Mouse (Mus musculus) erythroblast, adult 5-6 weeks (primary cell): ENCODE measurements around the gene B4galt4. TPM values are rescaled to one million over a fixed set of nuclear protein-coding genes. Genes with fewer than 3 reads are reported as not detected.
"Not testable (repeated sequence)": the region's sequence is repeated elsewhere in the genome, so short reads cannot be mapped to it uniquely, and the experiment has no call there.

Experiments
- ATAC-seq: replicated peaks from 2 replicates; pipeline ENCODE4 v1.8.0; 2016; ENCODE audit warnings: moderate number of reproducible peaks, mild to moderate bottlenecking, moderate TSS enrichment, inconsistent platforms; ENCODE audit not compliant: poor library complexity, low FRiP score, severe bottlenecking
- total RNA-seq, 2 experiments: library from RNA; stranded (forward) in 1 of 2; stranded (reverse) in 1 of 2; fragments of 150-400 nt in 1 of 2; fragments of 200-764, 138-1000 nt in 1 of 2; gene quantifications; 2 replicates each; pipeline versions ENCODE4 v1.2.3 to v1.2.4; 2015 to 2017; ENCODE audit warnings: low replicate concordance in 2 of 2

B4galt4 gene
- total RNA-seq, 2 experiments from 2014 or later: 4.4 to 19.4 TPM

DNA sequence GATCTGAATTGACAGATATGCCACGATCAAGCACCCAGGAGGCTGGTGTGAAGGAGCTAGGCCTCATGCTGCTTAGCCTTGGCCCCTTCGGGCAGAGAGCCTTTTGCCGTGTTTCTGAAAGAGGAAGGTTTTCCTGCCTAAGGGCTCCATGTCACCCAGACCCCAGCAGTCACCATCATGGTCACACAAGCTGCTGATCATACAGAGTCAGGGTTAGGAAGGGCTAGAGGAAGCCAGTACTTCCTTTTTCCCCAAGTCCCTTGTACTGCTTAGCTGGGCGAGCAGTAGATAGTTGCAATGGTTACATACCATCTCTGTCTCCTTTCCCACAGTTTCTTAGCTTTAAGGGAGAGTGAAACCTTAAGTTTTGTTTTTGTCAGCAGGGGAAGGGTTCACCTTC, 21.4 kb downstream of the B4galt4 start:
- no peak for ATAC-seq

DNA sequence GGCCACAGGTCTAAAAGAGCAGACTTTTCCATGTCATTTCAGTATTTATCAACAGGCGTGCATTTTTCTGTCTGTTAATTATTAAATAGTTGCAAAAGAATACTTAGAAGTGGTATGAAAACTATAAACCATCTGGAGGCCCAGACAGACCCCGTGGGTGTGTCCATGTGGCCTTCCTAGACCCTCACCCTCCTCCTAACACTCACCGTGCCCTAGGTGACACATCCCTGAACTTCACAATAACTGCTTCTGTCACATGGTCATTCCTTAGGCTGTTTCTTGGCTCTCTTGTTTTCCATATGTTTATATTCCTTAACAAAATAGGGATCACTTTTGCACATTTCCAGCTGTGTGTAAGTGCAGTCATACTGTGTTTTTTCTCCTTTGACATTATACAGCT, 24.6 kb downstream of the B4galt4 start:
- ATAC-seq: no peak

DNA sequence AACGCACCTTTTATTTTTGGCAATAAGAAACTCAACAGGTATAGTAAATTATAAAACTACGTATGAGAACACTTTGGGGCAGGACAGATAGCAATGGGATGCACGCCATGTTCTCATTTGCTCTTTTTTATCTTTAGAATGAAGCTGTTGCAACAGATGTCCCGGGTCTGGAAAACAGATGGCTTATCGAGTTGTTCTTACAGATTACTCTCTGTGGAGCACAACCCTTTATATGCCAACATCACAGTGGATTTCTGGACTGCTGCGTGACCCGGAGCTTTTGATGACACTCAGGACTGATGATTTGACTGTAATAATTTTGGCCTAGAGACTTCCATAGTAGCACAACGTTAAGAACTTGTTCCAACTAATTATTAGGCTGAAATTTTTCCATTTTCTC, 25.7 kb downstream of the B4galt4 start:
- ATAC-seq: no peak

DNA sequence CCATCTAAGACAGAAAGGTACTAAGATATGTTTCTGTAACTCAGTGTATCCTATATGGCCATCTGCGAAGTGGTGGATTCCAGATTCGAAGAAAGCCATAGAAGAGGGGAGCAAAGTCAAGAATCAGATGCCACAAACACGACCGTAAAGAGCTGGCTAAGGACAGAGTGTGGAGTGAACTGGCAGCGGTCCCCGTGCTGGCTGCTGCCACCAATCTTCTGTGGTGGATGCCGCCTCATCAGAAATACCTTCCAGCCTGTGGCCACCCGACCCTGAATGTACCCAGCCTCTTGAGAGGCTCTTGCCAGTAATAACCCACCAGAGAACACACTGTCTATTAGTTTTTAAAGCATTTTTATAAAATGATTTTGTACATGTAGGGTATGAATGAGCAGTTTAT, 26.3 kb downstream of the B4galt4 start:
- no peak for ATAC-seq

DNA sequence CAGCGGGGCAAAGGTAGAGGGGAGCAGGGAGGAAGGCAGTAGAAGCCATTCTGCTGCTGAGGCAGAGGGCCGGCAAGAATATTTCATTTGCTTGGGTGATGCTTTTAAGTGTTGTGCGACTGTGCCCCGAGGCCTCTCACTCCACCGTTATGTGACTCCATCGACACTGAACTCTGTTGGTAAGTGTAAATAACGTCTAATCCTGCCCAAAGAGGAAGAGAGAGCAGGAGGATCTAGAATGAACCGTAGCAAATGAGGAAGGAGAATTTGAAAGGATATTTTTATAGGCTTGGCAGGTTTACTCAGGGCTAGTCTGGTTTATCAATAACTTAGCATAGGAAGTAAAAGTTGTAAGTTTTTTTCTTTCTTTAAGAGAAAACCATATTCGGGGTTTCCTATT, 27.5 kb downstream of the B4galt4 start:
- ATAC-seq: no peak

DNA sequence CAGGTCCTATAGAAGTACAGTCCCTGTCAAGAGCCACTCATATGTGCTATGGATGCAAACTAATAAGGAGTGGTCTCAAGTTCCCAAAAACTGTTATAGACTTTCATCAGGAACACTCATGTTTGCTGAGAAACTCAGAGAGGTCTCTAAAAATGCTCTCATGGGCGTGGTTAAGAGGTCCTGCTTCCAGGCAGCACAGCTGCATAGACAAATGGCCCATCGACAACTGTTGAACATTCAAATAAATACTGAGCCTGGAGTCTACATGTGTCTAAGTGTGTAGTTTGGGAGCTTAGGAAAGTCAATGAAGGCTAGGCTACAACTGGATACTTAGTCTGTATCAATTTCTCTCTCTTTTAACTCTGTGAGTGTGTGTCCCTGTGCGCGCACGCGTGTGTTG, 29.1 kb downstream of the B4galt4 start:
- no peak for ATAC-seq

DNA sequence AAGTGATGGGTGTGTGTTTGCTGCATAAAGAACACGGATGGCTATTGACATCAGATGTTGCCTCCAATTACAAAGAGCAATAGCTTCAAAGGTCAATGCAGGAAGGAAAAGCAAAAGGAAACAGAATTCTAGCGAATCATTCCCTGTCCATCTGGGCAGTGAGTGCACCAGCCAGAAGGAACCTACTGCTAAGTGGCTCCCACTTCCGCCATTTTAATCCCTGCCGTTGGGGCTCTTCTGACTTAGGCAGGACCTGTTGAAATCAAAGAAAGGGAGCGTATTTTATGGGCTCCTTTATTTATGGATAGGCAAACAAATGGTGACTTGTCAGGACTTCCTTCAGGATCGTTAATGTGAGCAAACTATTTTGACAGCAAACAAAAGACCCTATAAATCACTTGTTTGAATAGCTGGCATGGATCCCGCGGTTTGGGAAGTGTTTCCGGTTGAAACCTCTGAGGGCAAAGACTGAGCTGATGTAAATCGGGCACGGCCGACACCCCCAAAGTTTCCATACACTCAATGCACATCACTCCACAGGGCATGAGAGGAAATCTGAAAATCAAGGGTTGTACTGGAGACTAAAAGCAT, 30.9 kb downstream of the B4galt4 start:
- no peak for ATAC-seq

DNA sequence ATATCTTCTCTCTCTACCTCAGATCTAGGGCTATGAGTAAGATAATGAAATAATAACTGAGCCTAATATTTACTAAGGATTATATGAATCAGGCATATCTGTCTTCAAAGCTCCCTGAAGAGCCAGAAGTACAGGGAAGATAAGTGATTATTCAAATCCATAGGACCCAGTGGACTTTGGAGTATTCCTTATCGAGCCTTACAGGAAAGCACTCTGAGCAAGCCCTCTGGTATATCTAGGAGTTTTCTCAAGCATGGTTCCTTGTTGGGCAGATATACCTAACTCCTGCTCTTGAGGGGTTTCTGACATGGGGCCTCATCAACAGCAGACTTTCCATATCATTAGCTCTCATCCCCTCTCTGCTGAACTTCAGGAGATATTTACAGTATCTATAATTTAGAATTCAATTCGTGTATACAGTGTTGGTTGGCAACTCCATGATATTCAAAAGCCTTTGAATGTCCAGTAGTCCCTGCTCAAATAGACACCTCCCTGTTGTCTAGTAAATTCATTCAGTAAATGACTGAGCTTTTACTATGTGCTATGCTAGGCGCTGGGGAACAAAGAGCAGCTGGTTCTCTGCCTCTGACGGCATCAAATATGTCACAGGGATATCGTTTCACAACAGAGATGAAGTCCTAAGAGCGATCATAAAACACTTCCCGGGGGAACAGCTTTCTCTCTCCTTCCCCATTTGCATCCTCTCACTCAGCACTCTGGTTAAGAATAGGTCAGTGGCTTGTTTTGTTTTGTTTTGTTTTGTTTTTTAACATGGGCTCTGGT, 33.1 kb downstream of the B4galt4 start:
- ATAC-seq: no peak

DNA sequence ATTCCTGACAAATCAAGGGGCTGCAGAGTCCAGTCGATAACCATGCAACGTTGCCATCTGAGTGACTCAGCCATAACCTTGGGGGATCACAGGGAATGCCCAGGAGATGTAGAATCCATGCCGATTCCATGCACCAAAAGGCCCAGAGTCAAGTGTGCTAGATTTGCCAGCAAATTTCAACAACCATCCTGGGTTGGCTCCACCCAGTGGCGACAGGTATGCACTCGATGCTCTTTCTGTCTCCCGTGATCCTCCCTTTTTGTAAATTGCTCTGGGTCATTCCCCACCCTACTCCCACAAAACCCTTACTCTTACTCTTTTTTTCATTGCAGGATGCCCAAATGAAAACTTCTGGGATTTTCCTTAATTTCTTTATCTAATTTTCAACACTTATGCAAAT, 34.3 kb downstream of the B4galt4 start:
- no peak for ATAC-seq

DNA sequence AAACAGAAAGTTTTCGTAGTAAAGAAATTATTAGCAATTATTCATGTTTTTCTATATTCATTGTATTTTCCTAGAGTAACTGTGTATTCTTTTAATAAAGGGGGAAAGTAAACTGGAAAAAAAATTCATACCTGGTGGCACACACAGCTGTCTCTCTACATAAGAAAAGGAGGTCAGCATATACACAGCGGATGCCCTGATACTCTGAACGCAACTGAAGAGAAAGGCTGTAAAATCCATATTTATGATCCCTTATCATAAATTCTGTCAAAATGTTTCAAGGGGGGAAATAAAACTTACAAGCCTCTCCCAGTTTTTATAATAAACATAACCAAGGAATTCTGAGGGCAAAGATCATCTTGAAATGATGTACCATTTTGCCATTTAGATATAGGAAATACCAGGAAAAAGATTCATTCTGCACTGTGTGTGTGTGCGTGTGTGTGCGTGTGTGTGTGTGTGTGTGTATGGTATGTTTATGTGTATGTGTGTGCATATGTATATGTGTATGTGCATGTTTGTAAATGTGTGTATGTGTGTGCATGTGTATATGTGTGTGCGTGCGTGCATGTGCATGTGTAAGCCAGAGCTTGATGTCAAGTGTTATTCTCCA, 39.0 kb downstream of the B4galt4 start:
- no peak for ATAC-seq

DNA sequence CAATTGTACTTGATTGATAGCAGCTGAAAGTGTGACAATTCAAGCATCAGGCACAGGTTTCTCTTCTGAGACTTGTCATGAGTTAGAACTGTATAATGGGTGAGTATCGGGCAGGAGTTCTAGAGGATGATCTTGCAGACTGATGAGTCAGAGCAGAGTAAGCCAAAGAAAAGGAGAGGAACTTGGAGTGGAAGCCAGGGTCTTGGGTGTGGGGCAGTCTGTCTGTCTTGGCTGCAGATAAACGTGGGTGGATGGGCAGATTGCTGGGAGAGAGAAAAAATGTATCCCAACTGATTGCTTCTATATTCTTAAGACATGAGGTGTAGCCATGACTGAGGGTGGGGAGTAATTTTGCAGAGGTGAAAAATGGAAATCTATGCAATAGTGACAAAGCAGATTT, 39.9 kb downstream of the B4galt4 start:
- no peak for ATAC-seq

DNA sequence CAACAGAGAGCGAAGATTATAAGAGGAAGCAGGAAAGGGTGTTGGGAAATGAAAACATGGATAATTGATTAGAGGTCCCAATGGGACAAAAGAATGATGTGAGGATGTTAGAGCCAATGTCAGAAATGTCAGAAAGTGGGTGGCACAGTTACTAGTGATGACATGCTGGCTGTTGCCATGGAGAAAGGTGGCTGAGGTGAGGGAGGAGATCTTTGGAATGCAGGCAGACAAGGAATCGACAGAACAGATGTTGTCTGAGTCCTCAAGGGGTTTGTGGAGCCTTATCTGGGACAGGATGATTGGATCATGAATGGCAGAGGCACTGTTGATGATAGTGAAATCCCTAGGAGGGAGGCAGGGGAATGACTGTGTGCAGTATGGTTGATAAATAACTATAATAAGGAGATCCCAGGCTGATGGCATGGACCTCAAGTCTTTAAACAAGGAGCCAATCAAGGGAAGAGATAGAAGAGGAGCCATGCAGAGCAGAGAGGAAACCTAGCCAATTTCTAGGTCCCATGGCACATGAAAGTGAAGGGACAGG, 40.5 kb downstream of the B4galt4 start:
- ATAC-seq: no peak

DNA sequence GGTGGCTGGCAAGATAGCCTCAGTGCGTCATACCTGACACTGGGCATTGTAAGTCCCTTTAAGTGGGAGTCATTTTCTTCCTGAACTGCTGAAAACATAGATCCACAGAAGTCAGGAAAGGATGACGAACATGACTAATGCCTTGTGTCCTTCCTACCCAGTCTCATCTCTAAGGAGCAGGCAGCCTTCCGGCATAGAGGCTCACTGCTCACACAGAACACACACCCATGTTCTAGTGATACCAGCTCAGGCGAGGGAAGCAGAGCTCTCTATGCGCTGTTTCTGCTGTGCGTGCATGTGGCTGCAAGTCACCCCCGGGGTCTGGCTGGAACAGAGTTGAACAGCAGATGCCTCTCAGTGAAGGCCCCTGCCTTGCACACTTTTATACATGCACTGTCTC, 43.2 kb downstream of the B4galt4 start:
- ATAC-seq: no peak

DNA sequence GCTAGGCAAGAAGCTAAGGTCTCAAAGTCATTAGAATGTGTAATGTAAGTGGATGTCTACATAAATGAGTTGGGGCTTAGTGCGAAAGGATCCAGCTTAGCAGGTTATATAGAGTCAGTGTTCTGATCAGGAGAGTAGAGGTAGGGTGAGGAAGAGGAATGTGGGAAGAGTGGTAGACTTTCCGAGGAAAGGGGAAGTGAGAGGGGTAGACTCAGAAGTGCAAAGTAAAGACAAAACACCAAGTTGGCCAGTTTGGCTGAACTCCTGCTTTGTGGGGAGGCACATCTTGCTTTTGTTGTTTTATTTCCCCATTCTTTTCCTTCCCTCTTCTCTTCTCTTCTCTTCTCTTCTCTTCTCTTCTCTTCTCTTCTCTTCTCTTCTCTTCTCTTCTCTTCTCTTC, 47.0 kb downstream of the B4galt4 start:
- no peak for ATAC-seq

DNA sequence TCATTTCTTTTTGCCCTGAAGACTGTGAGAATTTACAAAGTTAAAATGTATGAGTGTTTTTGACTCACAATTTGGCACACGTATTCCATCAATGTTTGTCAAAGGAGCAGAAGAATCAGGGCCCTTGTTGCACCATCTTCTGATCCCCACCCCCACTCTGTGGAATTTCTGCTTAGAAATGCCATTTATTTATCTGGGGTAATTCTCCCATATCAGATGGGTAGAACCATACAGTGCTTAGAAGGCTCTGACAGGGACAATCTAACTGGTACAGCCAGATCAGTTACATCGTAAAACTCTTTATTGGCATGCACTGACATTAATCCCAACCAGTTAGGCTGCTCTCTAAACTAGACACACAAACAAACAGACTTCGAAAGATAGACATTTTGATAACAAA, 47.9 kb downstream of the B4galt4 start:
- ATAC-seq: no peak

DNA sequence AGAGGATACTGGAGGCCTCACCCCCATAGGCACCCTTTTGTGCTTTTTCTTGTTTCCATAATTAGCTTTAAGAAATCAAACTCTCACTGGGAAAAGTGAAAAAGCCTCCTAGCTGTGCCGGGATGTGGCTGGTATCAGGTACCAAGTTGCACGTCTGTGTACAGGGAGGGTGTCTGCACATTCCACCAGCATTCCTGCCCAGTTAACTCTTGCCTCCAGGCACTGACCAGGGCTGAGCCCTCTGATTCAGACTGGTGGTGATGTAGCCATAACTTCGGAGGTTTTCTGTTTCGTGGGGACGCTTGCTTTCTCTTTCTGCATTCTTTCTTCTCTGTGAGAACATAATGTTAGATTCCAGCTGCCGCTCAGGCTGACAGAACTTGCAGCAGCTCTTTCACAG, 51.1 kb downstream of the B4galt4 start:
- ATAC-seq: no peak

DNA sequence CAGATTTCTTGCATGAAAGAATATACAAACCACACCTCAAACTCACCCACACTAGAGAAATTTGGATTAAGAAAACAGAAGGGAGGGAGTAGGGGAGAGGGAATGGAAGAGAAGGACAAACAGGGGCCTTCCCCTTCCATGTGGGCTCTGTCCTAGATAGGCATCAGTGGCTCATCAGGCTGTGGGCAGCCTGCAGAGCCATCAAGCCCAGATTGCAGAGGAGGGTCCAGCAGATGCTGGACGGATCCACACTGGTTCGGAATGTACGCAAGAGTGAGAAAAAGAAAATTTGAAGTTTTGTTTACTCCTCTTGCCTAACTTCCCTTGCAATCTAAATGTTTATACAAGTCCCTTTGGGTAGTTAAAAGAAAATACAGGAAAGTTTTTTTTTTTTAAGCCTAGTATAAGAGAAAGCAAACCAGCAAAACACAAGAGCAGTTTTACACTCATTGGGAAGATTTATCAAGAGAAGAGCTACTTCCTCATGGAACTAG, 56.9 kb downstream of the B4galt4 start:
- no peak for ATAC-seq

DNA sequence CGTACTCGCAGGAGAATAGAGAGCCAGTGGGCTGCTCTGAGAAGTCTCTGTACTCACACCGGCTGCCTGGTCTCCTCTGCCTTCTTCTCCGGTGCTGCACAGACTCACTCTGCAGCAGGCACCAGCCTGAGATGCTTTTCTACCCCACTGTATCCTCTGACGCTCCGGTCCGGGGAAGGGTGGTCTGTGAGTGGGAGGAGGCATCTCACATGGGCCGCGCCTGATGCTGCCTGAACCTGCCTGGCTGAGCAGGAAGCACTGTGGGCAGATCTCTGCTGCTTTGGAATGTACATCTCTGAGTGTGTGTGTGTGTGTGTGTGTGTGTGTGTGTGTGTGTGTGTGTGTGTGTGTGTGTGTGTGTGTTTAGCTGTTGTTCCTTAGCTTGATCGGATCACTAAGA, 58.0 kb downstream of the B4galt4 start, which contains the start of gene Upk1b:
TSS of gene Upk1b (minus strand) at position 238 of the 400 bp plus-strand sequence.
- ATAC-seq: no peak

DNA sequence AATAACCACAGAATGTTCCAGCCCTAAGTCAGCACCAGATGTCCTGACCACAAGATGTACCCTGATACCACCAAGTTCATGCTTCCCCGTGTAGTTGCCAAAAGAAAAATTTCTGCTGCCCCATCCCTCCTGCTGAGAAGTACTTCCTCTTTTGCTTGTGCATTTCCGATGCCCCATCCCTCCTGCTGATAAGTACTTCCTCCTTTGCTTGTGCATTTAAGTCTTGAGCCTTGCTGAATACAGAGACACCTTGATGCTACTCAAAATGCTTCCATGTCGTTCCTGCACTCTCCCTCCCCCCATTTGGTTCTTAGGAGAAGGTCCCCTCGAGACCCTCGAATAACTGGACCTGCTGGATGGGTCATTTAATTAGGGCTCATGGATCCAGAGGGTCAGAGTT, 65.7 kb downstream of the B4galt4 start:
- ATAC-seq: not testable (repeated sequence)

DNA sequence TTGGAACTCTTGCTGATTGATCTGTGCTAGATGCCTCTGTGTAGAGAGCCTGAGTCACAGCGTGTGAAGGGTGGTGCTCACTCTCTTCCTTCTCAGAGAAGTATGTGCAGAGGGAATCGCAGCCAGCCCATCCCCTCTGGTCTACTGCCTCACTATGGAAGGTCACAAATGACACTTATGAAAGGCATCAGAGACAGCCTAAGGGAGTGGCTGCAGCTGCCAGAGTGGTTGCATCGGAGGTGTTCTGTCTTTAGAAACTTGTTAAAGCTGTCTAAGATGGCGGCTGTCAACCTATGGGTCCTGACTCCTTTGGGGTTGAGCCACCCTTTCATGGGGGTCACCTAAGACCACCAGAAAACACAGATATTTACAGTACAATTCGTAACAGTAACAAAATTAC, 68.1 kb downstream of the B4galt4 start:
- no peak for ATAC-seq

DNA sequence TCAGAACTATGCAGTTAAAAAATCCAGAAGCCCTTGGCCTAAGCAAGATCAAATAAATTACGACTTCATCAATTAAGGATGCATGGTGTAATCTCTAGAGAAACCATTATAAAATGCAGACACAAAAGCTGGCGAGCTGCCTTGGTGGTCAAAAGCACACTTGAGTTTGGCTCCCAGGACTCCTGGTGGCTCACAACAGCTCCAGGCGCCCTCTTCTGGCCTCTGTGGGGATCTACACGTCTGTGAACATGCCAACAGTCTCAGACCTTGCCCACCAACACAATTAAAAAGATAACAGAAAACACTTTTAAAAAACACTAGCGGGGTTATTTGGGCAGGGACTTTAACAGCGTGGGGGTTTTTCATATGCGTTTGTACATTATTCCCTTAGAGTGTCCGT, 70.5 kb downstream of the B4galt4 start:
- ATAC-seq: no peak
